Mouse (Mus musculus): ENCODE data around the gene Pde7b.

Pde7b gene

DNA sequence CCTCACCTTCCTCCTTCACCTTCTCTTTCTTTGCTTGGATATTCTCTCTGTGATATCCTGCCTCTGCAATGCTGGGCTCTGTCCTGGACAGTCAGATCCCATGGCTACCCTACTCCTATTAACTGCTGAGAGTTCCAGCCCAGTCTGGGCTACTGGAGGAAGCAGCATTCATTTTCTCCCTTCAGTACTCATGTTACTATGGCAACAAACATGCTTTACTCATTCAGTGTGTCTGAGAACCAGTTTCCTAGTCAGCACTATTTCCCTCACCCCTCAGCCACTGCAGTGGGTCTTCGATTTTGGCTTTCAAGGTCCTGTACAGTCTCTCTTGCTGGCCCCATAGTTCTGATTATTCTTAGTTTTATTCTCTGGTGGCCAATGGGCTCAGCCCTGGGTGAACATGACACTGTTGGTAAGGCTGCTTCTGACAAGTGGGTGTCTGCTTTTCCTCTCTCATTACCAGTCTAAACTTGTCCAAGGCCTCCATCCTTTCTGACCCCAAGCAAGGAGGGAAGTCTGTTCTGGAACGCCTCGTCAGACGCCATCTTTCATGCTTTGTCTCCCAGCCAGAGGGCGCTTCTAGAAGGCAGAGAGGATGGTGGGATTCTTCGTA is 342.0 kb downstream of the Pde7b start:
- no peak for ATAC-seq (ENCODE audit: insufficient number of reproducible peaks, low FRiP score, low TSS enrichment)

DNA sequence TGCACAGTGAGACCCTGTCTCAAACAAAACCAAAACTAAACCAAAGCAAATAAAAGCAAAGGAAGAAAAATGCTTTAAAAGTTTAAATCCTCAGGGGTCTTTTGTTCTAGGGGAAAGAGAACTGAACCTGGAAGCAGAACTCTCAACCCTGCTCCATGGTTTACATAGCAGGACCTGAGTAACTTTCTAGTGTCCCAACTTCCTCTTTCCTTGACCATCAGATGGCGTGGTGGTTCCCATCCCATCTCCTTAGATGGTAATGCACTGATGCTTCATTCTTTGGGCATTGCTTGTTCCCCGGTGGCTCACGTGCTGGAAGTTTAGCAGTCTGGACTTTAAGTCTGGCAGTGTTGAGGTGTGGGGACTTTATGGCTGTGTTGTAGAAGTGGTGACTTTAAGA is 343.5 kb downstream of the Pde7b start:
- ATAC-seq (ENCODE audit: insufficient number of reproducible peaks, low FRiP score, low TSS enrichment), result no peak

GRCm38 (mm10) chr10:20380798-20381197 is 344.1 kb downstream of the Pde7b start:
- ATAC-seq (ENCODE audit: insufficient number of reproducible peaks, low FRiP score, low TSS enrichment), result 0 out of 2 replicates have a peak, but pooled peaks have one; percentile 31

DNA sequence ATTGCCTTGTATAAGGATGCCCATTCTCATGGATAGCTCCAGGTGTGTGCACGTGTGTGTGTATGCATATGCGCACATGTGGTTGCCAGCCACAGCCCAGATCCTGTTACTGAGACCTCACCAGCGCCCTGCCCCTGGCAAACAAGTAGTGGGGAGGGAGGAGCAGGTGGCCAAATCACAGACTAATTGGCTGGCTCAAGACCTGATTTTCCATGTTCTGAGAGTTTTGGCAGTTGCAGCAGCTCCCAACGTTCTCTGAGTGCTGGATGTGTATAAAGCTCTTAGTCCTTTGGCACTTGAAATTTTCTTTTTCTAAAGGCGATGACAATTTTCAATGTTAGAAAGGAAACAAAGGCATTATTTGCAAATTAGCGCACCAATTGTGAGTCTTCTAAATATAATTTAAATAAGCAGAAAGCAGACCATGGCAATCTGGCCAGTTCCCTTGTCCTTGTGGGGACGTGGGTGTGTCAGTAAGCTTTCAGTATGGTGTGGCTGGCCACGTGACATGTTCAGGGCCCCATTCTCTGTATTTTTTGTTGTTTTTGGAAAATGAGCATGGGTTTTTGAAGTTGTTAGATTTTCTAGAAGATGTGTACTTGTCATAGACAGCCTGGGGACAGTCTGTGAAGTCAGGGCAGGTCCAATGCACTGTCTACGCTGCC is 345.7 kb downstream of the Pde7b start:
- ATAC-seq (ENCODE audit: insufficient number of reproducible peaks, low FRiP score, low TSS enrichment), result no peak

DNA sequence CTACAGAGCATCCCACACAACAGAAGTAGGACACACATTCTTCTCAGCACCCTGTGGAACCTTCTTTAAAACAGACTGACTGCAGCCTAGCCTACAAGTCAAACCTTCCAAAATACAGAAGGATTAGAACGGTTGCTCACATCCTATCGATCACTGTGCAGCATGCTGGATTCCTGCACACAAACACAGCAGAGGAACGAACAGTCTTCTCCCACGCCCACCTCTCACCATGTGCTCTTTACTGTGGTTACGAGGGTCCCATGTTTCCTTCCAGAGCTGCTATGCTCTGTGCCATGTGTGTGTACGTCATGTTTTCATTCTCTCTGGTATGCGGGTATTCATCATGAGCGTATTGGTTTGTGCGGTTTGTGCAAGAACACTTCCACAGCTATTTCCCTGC is 347.3 kb downstream of the Pde7b start:
- ATAC-seq (ENCODE audit: insufficient number of reproducible peaks, low FRiP score, low TSS enrichment), result no peak

DNA sequence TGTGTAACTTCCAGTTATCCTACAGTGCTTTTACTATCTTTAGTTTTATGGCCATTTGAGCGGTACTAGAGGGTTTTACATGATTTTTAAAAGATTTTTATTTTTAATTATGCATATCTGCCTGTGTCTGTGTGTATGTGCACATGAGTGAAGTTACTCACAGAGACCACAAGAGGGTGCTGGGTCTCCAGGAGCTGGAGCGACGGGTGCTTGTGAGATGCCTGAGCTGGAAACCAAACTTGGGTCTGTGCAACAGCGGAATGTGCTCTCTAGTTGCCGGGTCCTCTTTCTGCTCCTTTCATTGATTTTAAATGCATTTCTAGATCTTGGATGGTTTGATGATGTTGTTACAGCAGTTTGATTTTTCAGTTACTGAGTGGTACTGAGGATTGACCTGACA is 352.8 kb downstream of the Pde7b start:
- ATAC-seq (ENCODE audit: insufficient number of reproducible peaks, low FRiP score, low TSS enrichment), result no peak

- no peak for ATAC-seq (ENCODE audit: insufficient number of reproducible peaks, low FRiP score, low TSS enrichment)
Observed at GRCm38 (mm10) chr10:20362450-20363118, 362.3 kb downstream of the Pde7b start.

- ATAC-seq (ENCODE audit: insufficient number of reproducible peaks, low FRiP score, low TSS enrichment), result no peak
Observed at GRCm38 (mm10) chr10:20361542-20362449, 363.1 kb downstream of the Pde7b start.

GRCm38 (mm10) chr10:20348894-20349293 is 376.0 kb downstream of the Pde7b start:
- no peak for ATAC-seq (ENCODE audit: insufficient number of reproducible peaks, low FRiP score, low TSS enrichment)

Data from cerebellum, adult (tissue).